Mouse (Mus musculus): ENCODE measurements around the gene Ccdc65. TPM values are rescaled to one million over a fixed set of nuclear protein-coding genes. Genes with fewer than 3 reads are reported as not detected.

Ccdc65 gene
- polyA plus RNA-seq, 1 experiment: 3.2 TPM

- H3K4me1 ChIP-seq (ENCODE audit: control insufficient read depth, insufficient read depth, low read length): peaks cover 5% of the 10 kb centered on the region; the same call in 1 of the 2 replicates
- no peak for TF ChIP-seq POLR2A (IDR thresholded peaks at IDR 0.05; ENCODE audit: low read depth, low read length)
- TF ChIP-seq CTCF (IDR thresholded peaks at IDR 0.05; ENCODE audit: borderline replicate concordance, insufficient read depth, low read length): no peak
Observed at GRCm38 (mm10) chr15:98691486-98692147, 16.4 kb upstream of the Ccdc65 start.

GRCm38 (mm10) chr15:98692171-98692715, 15.8 kb upstream of the Ccdc65 start:
- Histone ChIP-seq H3K4me1 (ENCODE audit: control insufficient read depth, insufficient read depth, low read length) (peaks cover 5% of the 10 kb centered on the region; the same call in 1 of the 2 replicates), H3K27ac (ENCODE audit: insufficient read depth, low read length) (peak overlapping the region; percentile 70), H3K4me3 (ENCODE audit: insufficient read depth, low read length) (no peak overlapping the region)
- no peak for TF ChIP-seq CTCF (IDR thresholded peaks at IDR 0.05; ENCODE audit: borderline replicate concordance, insufficient read depth, low read length)

More at GRCm38 (mm10) chr15:98691486-98692147, 16.4 kb upstream of the Ccdc65 start:
- H3K4me3 ChIP-seq (ENCODE audit: insufficient read depth, low read length): no peak overlapping the region
- peak overlapping the region; percentile 45; the same call in 1 of the 2 replicates for H3K27ac ChIP-seq (ENCODE audit: insufficient read depth, low read length)

GRCm38 (mm10) chr15:98695726-98696125, 12.3 kb upstream of the Ccdc65 start:
- peaks cover 5% of the 10 kb centered on the region; the same call in 1 of the 2 replicates for H3K4me1 ChIP-seq (ENCODE audit: control insufficient read depth, insufficient read depth, low read length)
- no peak overlapping the region for H3K4me3 ChIP-seq (ENCODE audit: insufficient read depth, low read length)
- no peak for TF ChIP-seq POLR2A (IDR thresholded peaks at IDR 0.05; ENCODE audit: low read depth, low read length)
- no peak for TF ChIP-seq CTCF (IDR thresholded peaks at IDR 0.05; ENCODE audit: borderline replicate concordance, insufficient read depth, low read length)
- no peak overlapping the region for H3K27ac ChIP-seq (ENCODE audit: insufficient read depth, low read length)

GRCm38 (mm10) chr15:98696216-98696615, 11.8 kb upstream of the Ccdc65 start:
- Histone ChIP-seq H3K4me3 (ENCODE audit: insufficient read depth, low read length) (no peak overlapping the region), H3K4me1 (ENCODE audit: control insufficient read depth, insufficient read depth, low read length) (peaks cover 5% of the 10 kb centered on the region; the same call in 1 of the 2 replicates), H3K27ac (ENCODE audit: insufficient read depth, low read length) (no peak overlapping the region)
- TF ChIP-seq POLR2A (IDR thresholded peaks at IDR 0.05; ENCODE audit: low read depth, low read length) (no peak), CTCF (IDR thresholded peaks at IDR 0.05; ENCODE audit: borderline replicate concordance, insufficient read depth, low read length) (no peak)

- TF ChIP-seq POLR2A (IDR thresholded peaks at IDR 0.05; ENCODE audit: low read depth, low read length): no peak
- peak; percentile 73 for TF ChIP-seq CTCF (IDR thresholded peaks at IDR 0.05; ENCODE audit: borderline replicate concordance, insufficient read depth, low read length)
- H3K4me1 ChIP-seq (ENCODE audit: control insufficient read depth, insufficient read depth, low read length): no peaks in the 10 kb centered on the region; the same call in 1 of the 2 replicates
- H3K4me3 ChIP-seq (ENCODE audit: insufficient read depth, low read length): peak overlapping the region; percentile 34; the same call in 1 of the 2 replicates
- H3K27ac ChIP-seq (ENCODE audit: insufficient read depth, low read length): no peak overlapping the region
Observed at GRCm38 (mm10) chr15:98699190-98700105, 8.6 kb upstream of the Ccdc65 start.

GRCm38 (mm10) chr15:98704312-98704711, 3.7 kb upstream of the Ccdc65 start:
- Histone ChIP-seq H3K4me3 (ENCODE audit: insufficient read depth, low read length) (no peak overlapping the region), H3K4me1 (ENCODE audit: control insufficient read depth, insufficient read depth, low read length) (no peaks in the 10 kb centered on the region; the same call in 1 of the 2 replicates), H3K27ac (ENCODE audit: insufficient read depth, low read length) (no peak overlapping the region)
- TF ChIP-seq POLR2A (IDR thresholded peaks at IDR 0.05; ENCODE audit: low read depth, low read length) (no peak), CTCF (IDR thresholded peaks at IDR 0.05; ENCODE audit: borderline replicate concordance, insufficient read depth, low read length) (no peak)

GRCm38 (mm10) chr15:98710442-98710841, 2.4 kb downstream of the Ccdc65 start:
- Histone ChIP-seq H3K4me1 (ENCODE audit: control insufficient read depth, insufficient read depth, low read length) (0 out of 2 replicates have a peak, but pooled peaks cover 4% of the 10 kb centered on the region), H3K27ac (ENCODE audit: insufficient read depth, low read length) (no peak overlapping the region), H3K4me3 (ENCODE audit: insufficient read depth, low read length) (no peak overlapping the region)
- TF ChIP-seq POLR2A (IDR thresholded peaks at IDR 0.05; ENCODE audit: low read depth, low read length) (no peak), CTCF (IDR thresholded peaks at IDR 0.05; ENCODE audit: borderline replicate concordance, insufficient read depth, low read length) (peak; percentile 57)

GRCm38 (mm10) chr15:98714230-98714652, 6.2 kb downstream of the Ccdc65 start:
- no peak for TF ChIP-seq POLR2A (IDR thresholded peaks at IDR 0.05; ENCODE audit: low read depth, low read length)

GRCm38 (mm10) chr15:98717301-98717700, 9.3 kb downstream of the Ccdc65 start:
- H3K4me3 ChIP-seq (ENCODE audit: insufficient read depth, low read length): no peak overlapping the region
- H3K4me1 ChIP-seq (ENCODE audit: control insufficient read depth, insufficient read depth, low read length): 0 out of 2 replicates have a peak, but pooled peaks cover 4% of the 10 kb centered on the region
- H3K27ac ChIP-seq (ENCODE audit: insufficient read depth, low read length): no peak overlapping the region
- TF ChIP-seq POLR2A (IDR thresholded peaks at IDR 0.05; ENCODE audit: low read depth, low read length) (no peak), CTCF (IDR thresholded peaks at IDR 0.05; ENCODE audit: borderline replicate concordance, insufficient read depth, low read length) (no peak)

More at GRCm38 (mm10) chr15:98714230-98714652, 6.2 kb downstream of the Ccdc65 start:
- 0 out of 2 replicates have a peak, but pooled peaks cover 4% of the 10 kb centered on the region for H3K4me1 ChIP-seq (ENCODE audit: control insufficient read depth, insufficient read depth, low read length)
- no peak overlapping the region for H3K4me3 ChIP-seq (ENCODE audit: insufficient read depth, low read length)
- H3K27ac ChIP-seq (ENCODE audit: insufficient read depth, low read length): no peak overlapping the region

Data from embryonic fibroblast, embryonic 13.5 days (primary cell).